Mouse (Mus musculus): Measurements from ENCODE around the gene Mrpl16. TPM values are rescaled to one million over a fixed set of nuclear protein-coding genes. Genes with fewer than 3 reads are reported as not detected.

The Mrpl16 gene
- polyA plus RNA-seq, 1 experiment from 2014 or later: 54.3 TPM

DNA sequence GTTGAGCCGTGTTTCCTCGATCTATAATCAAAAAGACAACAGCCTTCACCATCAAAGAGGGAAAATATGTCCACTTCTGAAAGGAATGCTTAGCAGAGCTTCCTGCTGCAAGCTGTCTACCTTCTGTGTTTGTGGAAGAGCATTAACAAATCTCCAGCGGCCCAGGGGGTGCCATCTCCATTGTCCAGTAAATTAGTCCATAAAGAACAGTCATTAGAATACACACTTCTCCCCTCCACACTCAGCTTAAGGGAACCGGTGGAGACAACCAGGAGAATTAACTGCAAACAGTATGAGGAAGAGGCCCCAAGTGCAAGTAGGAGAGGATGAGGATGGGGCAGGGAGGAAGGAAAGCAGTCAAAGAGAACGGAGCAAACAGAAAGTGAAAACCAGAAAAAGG, 21.6 kb downstream of the Mrpl16 start:
- Histone ChIP-seq H3K27ac (ENCODE audit: low read depth, low read length) (no peak overlapping the region), H3K4me2 (ENCODE audit: low read depth, low read length, severe bottlenecking) (no peak overlapping the region), H3K4me3 (ENCODE audit: low read depth, low read length) (no peak overlapping the region), H3K9ac (ENCODE audit: low read length) (no peak overlapping the region), H3K36me3 (ENCODE audit: control insufficient read depth, insufficient read depth, low read length) (no peaks in the 10 kb centered on the region), H3K4me1 (replicated peaks; ENCODE audit: control insufficient read depth, insufficient read depth, low read length) (no peaks in the 10 kb centered on the region), H3K9me3 (ENCODE audit: control insufficient read depth, low read length) (no peaks in the 10 kb centered on the region), H3K27me3 (ENCODE audit: control insufficient read depth, insufficient read depth, low read length) (no peaks in the 10 kb centered on the region)
- DNase-seq (ENCODE audit: low spot score) (no peak), ATAC-seq (replicated peaks; ENCODE audit: low FRiP score) (no peak)
- WGBS: 74% methylated on average over 5 of the region's 5 CpGs

DNA sequence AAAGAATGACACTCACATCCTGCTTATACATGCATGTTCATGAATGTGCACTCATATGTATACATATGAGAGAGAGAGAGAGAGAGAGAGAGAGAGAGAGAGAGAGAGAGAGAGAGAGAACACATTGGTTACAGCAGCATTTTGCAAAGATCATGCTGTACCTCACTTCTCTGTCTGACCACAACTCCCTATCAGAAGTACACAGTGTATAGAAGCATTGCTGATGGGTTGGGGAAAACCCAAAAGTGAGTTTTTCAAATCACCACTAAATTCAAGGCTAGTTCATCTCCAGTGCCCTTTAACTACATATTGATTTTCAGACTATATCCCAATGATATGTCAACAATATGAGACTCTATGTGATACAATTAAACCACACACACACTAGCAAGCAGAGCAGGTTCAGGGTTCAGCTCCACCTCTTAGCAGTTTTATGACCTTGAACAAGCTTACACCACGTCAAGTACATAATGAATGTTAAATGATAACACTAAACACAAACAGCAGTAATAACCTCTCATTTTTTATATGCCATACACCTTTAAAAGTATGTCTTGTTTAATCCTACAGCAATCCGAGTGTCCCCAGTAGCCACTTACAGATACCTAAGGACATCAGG, 23.7 kb downstream of the Mrpl16 start:
- H3K27ac ChIP-seq (ENCODE audit: low read depth, low read length): no peak overlapping the region
- WGBS: 93% methylated on average over 2 of the region's 2 CpGs
- H3K27me3 ChIP-seq (ENCODE audit: control insufficient read depth, insufficient read depth, low read length): no peaks in the 10 kb centered on the region
- no peaks in the 10 kb centered on the region for H3K9me3 ChIP-seq (ENCODE audit: control insufficient read depth, low read length)
- DNase-seq (ENCODE audit: low spot score): no peak
- no peak overlapping the region for H3K9ac ChIP-seq (ENCODE audit: low read length)
- no peaks in the 10 kb centered on the region for H3K36me3 ChIP-seq (ENCODE audit: control insufficient read depth, insufficient read depth, low read length)
- no peak for ATAC-seq (replicated peaks; ENCODE audit: low FRiP score)
- H3K4me3 ChIP-seq (ENCODE audit: low read depth, low read length): no peak overlapping the region
- H3K4me1 ChIP-seq (replicated peaks; ENCODE audit: control insufficient read depth, insufficient read depth, low read length): no peaks in the 10 kb centered on the region
- no peak overlapping the region for H3K4me2 ChIP-seq (ENCODE audit: low read depth, low read length, severe bottlenecking)

DNA sequence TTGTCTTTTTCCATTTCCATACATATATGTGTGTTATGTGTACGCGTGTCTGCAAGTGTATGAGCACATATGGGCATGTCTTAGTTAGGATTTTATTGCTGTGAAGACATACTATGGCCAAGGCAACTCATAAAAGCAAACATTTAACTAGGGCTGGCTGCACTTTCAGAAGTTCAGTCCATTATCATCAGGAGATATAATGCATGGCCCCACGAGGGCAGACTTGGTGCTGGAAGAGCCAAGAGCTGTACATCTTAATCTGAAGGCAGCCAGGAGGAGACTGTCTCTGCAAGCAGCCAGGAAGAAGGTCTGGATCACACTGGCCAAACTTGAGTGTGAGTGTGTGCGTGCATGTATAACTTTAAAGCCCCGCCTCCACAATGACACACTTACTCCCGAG, 24.3 kb downstream of the Mrpl16 start:
- Histone ChIP-seq H3K4me2 (ENCODE audit: low read depth, low read length, severe bottlenecking) (no peak overlapping the region), H3K9me3 (ENCODE audit: control insufficient read depth, low read length) (no peaks in the 10 kb centered on the region), H3K4me3 (ENCODE audit: low read depth, low read length) (no peak overlapping the region), H3K9ac (ENCODE audit: low read length) (no peak overlapping the region), H3K36me3 (ENCODE audit: control insufficient read depth, insufficient read depth, low read length) (no peaks in the 10 kb centered on the region), H3K4me1 (replicated peaks; ENCODE audit: control insufficient read depth, insufficient read depth, low read length) (no peaks in the 10 kb centered on the region), H3K27me3 (ENCODE audit: control insufficient read depth, insufficient read depth, low read length) (no peaks in the 10 kb centered on the region), H3K27ac (ENCODE audit: low read depth, low read length) (no peak overlapping the region)
- no peak for ATAC-seq (replicated peaks; ENCODE audit: low FRiP score)
- WGBS: 87% methylated on average over 6 of the region's 6 CpGs
- no peak for DNase-seq (ENCODE audit: low spot score)

DNA sequence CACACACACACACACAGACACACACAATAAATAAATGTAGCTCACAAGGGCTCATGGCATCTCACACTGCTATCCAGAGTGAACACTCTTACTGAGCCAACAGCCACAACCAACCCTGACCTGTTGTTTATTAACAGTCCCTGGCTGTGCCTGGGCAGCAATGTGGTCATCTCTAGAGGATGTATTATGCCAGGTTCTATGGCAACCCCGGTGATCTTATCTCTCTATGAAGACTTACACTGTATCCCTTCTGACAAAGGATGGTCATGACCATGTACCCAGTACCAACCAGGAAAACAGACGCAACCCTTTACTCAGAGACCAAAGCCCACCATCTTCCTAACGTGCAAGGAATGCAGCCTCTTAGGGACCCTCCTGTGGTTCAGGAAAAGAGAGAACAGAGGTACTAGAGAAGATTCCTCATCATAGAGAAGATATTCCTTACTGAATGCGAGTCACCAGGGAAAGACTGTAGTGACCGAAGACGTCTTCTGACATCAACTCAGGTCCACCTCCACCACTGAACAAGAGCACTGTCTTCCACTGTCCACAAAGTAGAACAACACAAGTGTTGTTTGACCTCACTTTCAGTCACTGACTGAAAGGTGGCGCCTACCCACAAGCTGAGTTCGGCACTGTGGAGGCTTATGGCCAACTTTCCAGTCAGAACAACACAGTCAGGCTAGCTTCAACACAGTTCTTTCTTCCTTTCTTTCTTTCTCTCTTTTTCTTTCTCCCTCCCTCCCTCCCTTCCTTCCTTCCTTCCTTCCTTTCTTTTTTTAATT, 30.5 kb downstream of the Mrpl16 start:
- H3K27ac ChIP-seq (ENCODE audit: low read depth, low read length): no peak overlapping the region
- H3K9ac ChIP-seq (ENCODE audit: low read length): no peak overlapping the region
- no peaks in the 10 kb centered on the region for H3K4me1 ChIP-seq (replicated peaks; ENCODE audit: control insufficient read depth, insufficient read depth, low read length)
- no peak overlapping the region for H3K4me3 ChIP-seq (ENCODE audit: low read depth, low read length)
- no peak for ATAC-seq (replicated peaks; ENCODE audit: low FRiP score)
- no peak overlapping the region for H3K4me2 ChIP-seq (ENCODE audit: low read depth, low read length, severe bottlenecking)
- no peaks in the 10 kb centered on the region for H3K9me3 ChIP-seq (ENCODE audit: control insufficient read depth, low read length)
- DNase-seq (ENCODE audit: low spot score): no peak
- H3K27me3 ChIP-seq (ENCODE audit: control insufficient read depth, insufficient read depth, low read length): no peaks in the 10 kb centered on the region
- H3K36me3 ChIP-seq (ENCODE audit: control insufficient read depth, insufficient read depth, low read length): no peaks in the 10 kb centered on the region
- WGBS: 82% methylated on average over 8 of the region's 8 CpGs

DNA sequence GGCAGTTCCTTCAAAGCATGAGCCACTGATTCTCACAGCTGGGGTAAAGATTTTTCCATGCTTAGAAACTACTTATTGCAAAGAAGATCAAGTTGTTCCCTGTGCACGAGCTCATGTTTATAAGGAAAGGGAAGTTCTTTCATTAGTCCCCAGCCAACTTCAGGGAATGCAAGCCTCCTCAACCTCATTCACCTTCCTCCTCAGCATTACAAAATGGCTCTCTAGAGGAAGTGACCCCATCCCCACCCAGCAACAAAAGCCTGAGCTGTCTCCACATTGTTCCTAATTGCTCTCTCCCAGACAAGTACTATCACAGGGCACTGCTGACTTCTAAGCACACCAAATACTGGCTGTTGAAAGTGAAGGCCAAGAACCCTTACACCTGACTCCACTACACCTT, 34.2 kb downstream of the Mrpl16 start:
- no peaks in the 10 kb centered on the region for H3K36me3 ChIP-seq (ENCODE audit: control insufficient read depth, insufficient read depth, low read length)
- no peak overlapping the region for H3K4me3 ChIP-seq (ENCODE audit: low read depth, low read length)
- H3K27me3 ChIP-seq (ENCODE audit: control insufficient read depth, insufficient read depth, low read length): no peaks in the 10 kb centered on the region
- H3K9ac ChIP-seq (ENCODE audit: low read length): no peak overlapping the region
- no peak for DNase-seq (ENCODE audit: low spot score)
- 76% methylated on average over 1 of the region's 1 CpGs for WGBS
- H3K27ac ChIP-seq (ENCODE audit: low read depth, low read length): no peak overlapping the region
- no peaks in the 10 kb centered on the region for H3K4me1 ChIP-seq (replicated peaks; ENCODE audit: control insufficient read depth, insufficient read depth, low read length)
- H3K4me2 ChIP-seq (ENCODE audit: low read depth, low read length, severe bottlenecking): no peak overlapping the region
- ATAC-seq (replicated peaks; ENCODE audit: low FRiP score): no peak
- no peaks in the 10 kb centered on the region for H3K9me3 ChIP-seq (ENCODE audit: control insufficient read depth, low read length)

DNA sequence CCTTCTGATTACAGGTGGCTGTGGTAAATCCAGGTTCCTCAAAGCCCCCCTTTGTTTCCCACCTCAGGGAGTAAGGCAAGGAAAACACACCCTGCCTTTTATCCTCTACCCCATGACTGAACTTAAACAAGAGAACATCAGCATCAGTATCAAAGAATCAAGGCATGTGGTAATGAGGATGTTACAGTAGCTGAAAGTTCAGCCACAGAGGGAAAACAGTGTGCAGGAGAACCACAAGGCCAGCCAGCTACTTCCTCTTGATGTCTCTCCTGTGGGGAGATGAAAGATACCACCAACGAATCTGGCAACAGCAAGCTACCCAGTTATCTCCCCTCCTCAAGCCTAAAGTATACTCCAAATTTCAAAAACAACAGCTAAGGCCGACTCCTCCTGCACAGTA, 37.1 kb downstream of the Mrpl16 start:
- Histone ChIP-seq H3K4me2 (ENCODE audit: low read depth, low read length, severe bottlenecking) (no peak overlapping the region), H3K4me1 (replicated peaks; ENCODE audit: control insufficient read depth, insufficient read depth, low read length) (0 out of 2 replicates have a peak, but pooled peaks cover 3% of the 10 kb centered on the region), H3K27me3 (ENCODE audit: control insufficient read depth, insufficient read depth, low read length) (no peaks in the 10 kb centered on the region), H3K36me3 (ENCODE audit: control insufficient read depth, insufficient read depth, low read length) (no peaks in the 10 kb centered on the region), H3K9ac (ENCODE audit: low read length) (no peak overlapping the region), H3K9me3 (ENCODE audit: control insufficient read depth, low read length) (no peaks in the 10 kb centered on the region), H3K27ac (ENCODE audit: low read depth, low read length) (no peak overlapping the region), H3K4me3 (ENCODE audit: low read depth, low read length) (no peak overlapping the region)
- ATAC-seq (replicated peaks; ENCODE audit: low FRiP score) (no peak), DNase-seq (ENCODE audit: low spot score) (no peak)
- 74% methylated on average over 2 of the region's 2 CpGs for WGBS

DNA sequence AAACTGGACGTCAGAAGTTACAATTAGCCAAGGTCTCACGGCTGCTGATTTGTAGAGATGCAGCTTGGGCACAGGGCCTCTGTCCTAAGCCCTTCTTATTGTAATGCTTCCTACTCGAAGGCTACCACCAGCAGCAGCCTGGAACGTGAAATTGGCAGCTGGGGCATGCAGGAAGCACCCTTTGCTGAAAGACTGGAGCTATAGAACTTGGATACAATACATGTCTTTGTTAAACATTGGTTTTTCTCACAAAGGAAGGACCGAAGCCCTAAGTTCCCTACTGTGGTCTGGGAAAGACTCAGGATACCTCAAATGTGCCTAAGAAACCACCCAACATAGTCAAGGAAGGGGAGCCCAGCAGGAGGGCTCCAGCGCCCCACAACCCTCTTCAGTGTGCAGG, 37.6 kb downstream of the Mrpl16 start:
- 34% methylated on average over 6 of the region's 6 CpGs for WGBS
- no peak for DNase-seq (ENCODE audit: low spot score)
- Histone ChIP-seq H3K27ac (ENCODE audit: low read depth, low read length) (no peak overlapping the region), H3K9ac (ENCODE audit: low read length) (no peak overlapping the region), H3K4me3 (ENCODE audit: low read depth, low read length) (no peak overlapping the region), H3K4me2 (ENCODE audit: low read depth, low read length, severe bottlenecking) (no peak overlapping the region), H3K9me3 (ENCODE audit: control insufficient read depth, low read length) (no peaks in the 10 kb centered on the region), H3K27me3 (ENCODE audit: control insufficient read depth, insufficient read depth, low read length) (no peaks in the 10 kb centered on the region), H3K4me1 (replicated peaks; ENCODE audit: control insufficient read depth, insufficient read depth, low read length) (0 out of 2 replicates have a peak, but pooled peaks cover 3% of the 10 kb centered on the region), H3K36me3 (ENCODE audit: control insufficient read depth, insufficient read depth, low read length) (no peaks in the 10 kb centered on the region)
- ATAC-seq (replicated peaks; ENCODE audit: low FRiP score): no peak

DNA sequence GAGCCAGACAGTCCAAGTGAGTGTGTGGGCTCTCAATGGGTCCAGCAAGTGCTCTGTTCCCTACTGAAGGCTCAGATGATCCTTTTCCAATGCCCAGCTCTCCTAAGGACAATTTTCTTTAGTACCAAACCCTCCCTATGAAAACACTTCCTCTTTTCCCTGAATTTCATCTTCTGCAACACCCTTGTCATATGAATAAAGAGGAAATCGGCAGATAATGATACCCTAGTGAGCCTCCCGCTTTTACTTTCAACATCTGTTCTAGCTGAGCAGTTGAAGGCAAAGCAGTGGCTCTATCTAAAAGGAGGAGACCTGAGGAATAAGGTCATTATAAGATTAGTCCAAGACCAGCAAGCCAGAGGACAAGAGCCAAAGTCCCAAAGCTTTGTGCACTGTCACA, 38.3 kb downstream of the Mrpl16 start:
- Histone ChIP-seq H3K4me1 (replicated peaks; ENCODE audit: control insufficient read depth, insufficient read depth, low read length) (0 out of 2 replicates have a peak, but pooled peaks cover 3% of the 10 kb centered on the region), H3K27ac (ENCODE audit: low read depth, low read length) (no peak overlapping the region), H3K4me3 (ENCODE audit: low read depth, low read length) (no peak overlapping the region), H3K9ac (ENCODE audit: low read length) (no peak overlapping the region), H3K4me2 (ENCODE audit: low read depth, low read length, severe bottlenecking) (no peak overlapping the region), H3K27me3 (ENCODE audit: control insufficient read depth, insufficient read depth, low read length) (no peaks in the 10 kb centered on the region; the same call in 1 of the 2 replicates), H3K36me3 (ENCODE audit: control insufficient read depth, insufficient read depth, low read length) (no peaks in the 10 kb centered on the region), H3K9me3 (ENCODE audit: control insufficient read depth, low read length) (no peaks in the 10 kb centered on the region)
- DNase-seq (ENCODE audit: low spot score) (no peak), ATAC-seq (replicated peaks; ENCODE audit: low FRiP score) (no peak)
- WGBS: 82% methylated on average over 2 of the region's 2 CpGs

Measured in forebrain, embryonic 11.5 days (tissue).